Mouse (Mus musculus) hindbrain, embryonic 15.5 days (tissue): ENCODE results near the gene Rsl1d1. TPM values are rescaled to one million over a fixed set of nuclear protein-coding genes. Genes with fewer than 3 reads are reported as not detected.

Experiments used
- ATAC-seq: fragments of 200-750 bp; cut with Nextera tagmentation; 2 replicates; pipeline ENCODE4 v1.8.0; 2017; ENCODE audit warnings: low read depth, moderate number of reproducible peaks, moderate TSS enrichment; ENCODE audit not compliant: low FRiP score
- H3K27ac ChIP-seq: fragments of 300-500 bp; sonication (generic); replicated peaks from 2 replicates; pipeline ENCODE4 v1.5.1; 2015; ENCODE audit warnings: mild to moderate bottlenecking, inconsistent platforms
- H3K27me3 ChIP-seq: fragments of 300-500 bp; sonication (generic); 2 replicates; pipeline ENCODE4 v1.6.1; 2015; ENCODE audit warnings: control low read depth, inconsistent platforms
- H3K36me3 ChIP-seq: fragments of 300-500 bp; sonication (generic); 2 replicates; pipeline ENCODE4 v1.6.1; 2015; ENCODE audit warnings: control low read depth, inconsistent platforms
- H3K4me1 ChIP-seq: fragments of 300-500 bp; sonication (generic); replicated peaks from 2 replicates; pipeline ENCODE4 v1.6.1; 2015; ENCODE audit warnings: control low read depth, inconsistent platforms
- H3K4me2 ChIP-seq: fragments of 300-500 bp; sonication (generic); 2 replicates; pipeline ENCODE4 v1.6.1; 2015; ENCODE audit warnings: moderate library complexity, mild to moderate bottlenecking, inconsistent platforms
- H3K4me3 ChIP-seq: fragments of 300-500 bp; sonication (generic); 2 replicates; pipeline ENCODE4 v1.5.1; 2015; ENCODE audit warnings: mild to moderate bottlenecking, inconsistent platforms
- H3K9ac ChIP-seq: fragments of 300-500 bp; sonication (generic); 2 replicates; pipeline ENCODE4 v1.6.1; 2015; ENCODE audit warnings: inconsistent platforms
- H3K9me3 ChIP-seq: fragments of 300-500 bp; sonication (generic); 2 replicates; pipeline ENCODE4 v1.6.1; 2016; ENCODE audit warnings: control low read depth, inconsistent platforms
- WGBS: fragments of 180-500 bp; shearing (Covaris S2); methylation state at CpG from one replicate; pipeline ENCODE4 v1.1.7; 2015; 5-methylcytosine and 5-hydroxymethylcytosine counted together
- polyA plus RNA-seq: library from polyadenylated mRNA; unstranded; fragments of >200 nt; fragmentation: Nextera tagmentation; extraction: Ambion mirVana; gene quantifications from 2 replicates; pipeline ENCODE4 v1.2.1, GENCODE M21; 2015

Rsl1d1 gene
- polyA plus RNA-seq: 119 and 130 TPM in 2 replicates

- Histone ChIP-seq H3K4me3 (peak within 1 kb of the TSS; percentile 75), H3K9ac (peak within 1 kb of the TSS; percentile 85), H3K4me2 (peak within 1 kb of the TSS; percentile 95), H3K36me3 (peaks cover 38% of the 10 kb centered on the region), H3K27me3 (no peaks in the 10 kb centered on the region), H3K9me3 (no peaks in the 10 kb centered on the region), H3K4me1 (peaks cover 32% of the 10 kb centered on the region), H3K27ac (peak within 1 kb of the TSS; percentile 78)
- peak; percentile 99 for ATAC-seq
- WGBS: under 1% methylated on average over 68 of the region's 68 CpGs
Observed at GRCm38 (mm10) chr16:11202571-11203554, at the start of gene Rsl1d1. Gene Rsl1d1 (minus strand): TSS chr16:11203331.

GRCm38 (mm10) chr16:11247791-11248190 is 44.7 kb upstream of the Rsl1d1 start:
- H3K4me3 ChIP-seq: no peak overlapping the region
- no peak overlapping the region for H3K4me2 ChIP-seq
- H3K27ac ChIP-seq: no peak overlapping the region
- no peak overlapping the region for H3K9ac ChIP-seq
- H3K4me1 ChIP-seq: peaks cover 20% of the 10 kb centered on the region
- H3K27me3 ChIP-seq: no peaks in the 10 kb centered on the region
- no peaks in the 10 kb centered on the region for H3K9me3 ChIP-seq
- ATAC-seq: no peak
- H3K36me3 ChIP-seq: no peaks in the 10 kb centered on the region
- whole genome bisulfite sequencing: 89% methylated on average over 2 of the region's 2 CpGs

- Histone ChIP-seq H3K4me3 (no peak overlapping the region), H3K9me3 (no peaks in the 10 kb centered on the region), H3K4me1 (peaks cover 1% of the 10 kb centered on the region; the same call in 1 of the 2 replicates), H3K36me3 (no peaks in the 10 kb centered on the region), H3K4me2 (no peak overlapping the region), H3K27me3 (no peaks in the 10 kb centered on the region), H3K27ac (no peak overlapping the region), H3K9ac (no peak overlapping the region)
- ATAC-seq: no peak
- WGBS: 86% methylated on average over 9 of the region's 9 CpGs
Observed at GRCm38 (mm10) chr16:11245767-11246166, 42.6 kb upstream of the Rsl1d1 start.

- Histone ChIP-seq H3K9me3 (no peaks in the 10 kb centered on the region), H3K4me1 (no peaks in the 10 kb centered on the region), H3K27me3 (no peaks in the 10 kb centered on the region), H3K27ac (no peak overlapping the region), H3K9ac (no peak overlapping the region), H3K4me3 (no peak overlapping the region), H3K36me3 (peaks cover 9% of the 10 kb centered on the region), H3K4me2 (no peak overlapping the region)
- no peak for ATAC-seq
- WGBS: 90% methylated on average over 1 of the region's 1 CpGs
Observed at GRCm38 (mm10) chr16:11242401-11242800, 39.3 kb upstream of the Rsl1d1 start.

GRCm38 (mm10) chr16:11217801-11218200 is 14.7 kb upstream of the Rsl1d1 start:
- ATAC-seq: no peak
- H3K4me3 ChIP-seq: no peak overlapping the region
- H3K27me3 ChIP-seq: no peaks in the 10 kb centered on the region
- no peak overlapping the region for H3K4me2 ChIP-seq
- WGBS: 94% methylated on average over 3 of the region's 3 CpGs
- no peak overlapping the region for H3K27ac ChIP-seq
- no peak overlapping the region for H3K9ac ChIP-seq
- H3K9me3 ChIP-seq: no peaks in the 10 kb centered on the region
- H3K4me1 ChIP-seq: no peaks in the 10 kb centered on the region
- peaks cover 48% of the 10 kb centered on the region for H3K36me3 ChIP-seq

- Histone ChIP-seq H3K27ac (peak overlapping the region; percentile 78), H3K4me1 (peaks cover 32% of the 10 kb centered on the region), H3K4me2 (peak overlapping the region; percentile 95), H3K4me3 (peak overlapping the region; percentile 75), H3K9ac (peak overlapping the region; percentile 85), H3K36me3 (peaks cover 33% of the 10 kb centered on the region), H3K27me3 (no peaks in the 10 kb centered on the region), H3K9me3 (no peaks in the 10 kb centered on the region)
- WGBS: 8% methylated on average over 24 of the region's 24 CpGs
- 0 out of 2 replicates have a peak, but pooled peaks have one; percentile 45 for ATAC-seq
Observed at GRCm38 (mm10) chr16:11203600-11204390, 664 bp upstream of the Rsl1d1 start.

- peaks cover 44% of the 10 kb centered on the region for H3K36me3 ChIP-seq
- no peak for ATAC-seq
Observed at GRCm38 (mm10) chr16:11201740-11202394, 1.3 kb downstream of the Rsl1d1 start.

GRCm38 (mm10) chr16:11200247-11200646 is 2.9 kb downstream of the Rsl1d1 start:
- no peak overlapping the region for H3K4me2 ChIP-seq
- WGBS: 92% methylated on average over 3 of the region's 3 CpGs
- no peak for ATAC-seq
- no peak overlapping the region for H3K27ac ChIP-seq
- no peaks in the 10 kb centered on the region for H3K9me3 ChIP-seq
- H3K36me3 ChIP-seq: peaks cover 60% of the 10 kb centered on the region
- H3K9ac ChIP-seq: no peak overlapping the region
- H3K4me3 ChIP-seq: no peak overlapping the region
- peaks cover 32% of the 10 kb centered on the region for H3K4me1 ChIP-seq
- H3K27me3 ChIP-seq: no peaks in the 10 kb centered on the region

More at GRCm38 (mm10) chr16:11201740-11202394, 1.3 kb downstream of the Rsl1d1 start:
- H3K4me2 ChIP-seq: peak overlapping the region; percentile 95
- peak overlapping the region; percentile 75 for H3K4me3 ChIP-seq
- no peak overlapping the region for H3K27ac ChIP-seq
- peak overlapping the region; percentile 85 for H3K9ac ChIP-seq
- 72% methylated on average over 6 of the region's 6 CpGs for WGBS
- peaks cover 32% of the 10 kb centered on the region for H3K4me1 ChIP-seq
- no peaks in the 10 kb centered on the region for H3K27me3 ChIP-seq
- H3K9me3 ChIP-seq: no peaks in the 10 kb centered on the region

- H3K4me1 ChIP-seq: peaks cover 15% of the 10 kb centered on the region
- H3K4me3 ChIP-seq: no peak overlapping the region
- H3K9me3 ChIP-seq: no peaks in the 10 kb centered on the region
- no peak overlapping the region for H3K9ac ChIP-seq
- H3K4me2 ChIP-seq: no peak overlapping the region
- peaks cover 78% of the 10 kb centered on the region for H3K36me3 ChIP-seq
- 77% methylated on average over 2 of the region's 2 CpGs for WGBS
- no peak overlapping the region for H3K27ac ChIP-seq
- no peak for ATAC-seq
- H3K27me3 ChIP-seq: no peaks in the 10 kb centered on the region
Observed at GRCm38 (mm10) chr16:11198467-11198866, 4.7 kb downstream of the Rsl1d1 start.

GRCm38 (mm10) chr16:11197052-11197451 is 6.1 kb downstream of the Rsl1d1 start:
- Histone ChIP-seq H3K36me3 (peaks cover 91% of the 10 kb centered on the region), H3K27ac (no peak overlapping the region), H3K9ac (no peak overlapping the region), H3K27me3 (no peaks in the 10 kb centered on the region), H3K4me3 (no peak overlapping the region), H3K4me1 (peaks cover 10% of the 10 kb centered on the region), H3K9me3 (no peaks in the 10 kb centered on the region), H3K4me2 (no peak overlapping the region)
- 90% methylated on average over 4 of the region's 4 CpGs for WGBS
- no peak for ATAC-seq

- Histone ChIP-seq H3K9ac (no peak overlapping the region), H3K27ac (no peak overlapping the region), H3K4me2 (no peak overlapping the region), H3K36me3 (peaks cover 61% of the 10 kb centered on the region), H3K27me3 (no peaks in the 10 kb centered on the region), H3K4me1 (no peaks in the 10 kb centered on the region), H3K4me3 (no peak overlapping the region), H3K9me3 (no peaks in the 10 kb centered on the region)
- no peak for ATAC-seq
- WGBS: 96% methylated on average over 2 of the region's 2 CpGs
Observed at GRCm38 (mm10) chr16:11193231-11193630, 9.9 kb downstream of the Rsl1d1 start.
